Mouse (Mus musculus) CH12.LX (cell line): Measurements from ENCODE around the gene Elob. TPM values are rescaled to one million over a fixed set of nuclear protein-coding genes. Genes with fewer than 3 reads are reported as not detected.

Experiments used
- DNase-seq: peaks from one replicate; pipeline ENCODE4 v3.0.0-alpha.2; 2013; ENCODE audit errors: extremely low read depth
- H3K27ac ChIP-seq: 2 replicates; pipeline ENCODE4 v1.5.1; 2012; ENCODE audit warnings: low read depth, mild to moderate bottlenecking, control low read depth, moderate library complexity; ENCODE audit not compliant: insufficient read depth
- H3K27me3 ChIP-seq: replicated peaks from 2 replicates; pipeline ENCODE3; 2012; ENCODE audit warnings: inconsistent platforms
- H3K36me3 ChIP-seq, 2 experiments: replicated peaks in 1 of 2; 2 replicates each; pipeline versions ENCODE3 to v1.6.1; 2012; ENCODE audit warnings: inconsistent platforms in 1 of 2, low read length in 1 of 2, mild to moderate bottlenecking in 1 of 2, mixed read lengths in 1 of 2, moderate library complexity in 1 of 2; ENCODE audit not compliant: control insufficient read depth in 1 of 2, insufficient read depth in 1 of 2
- H3K4me1 ChIP-seq, 2 experiments: 2 replicates each; pipeline ENCODE4 v1.6.1; 2012; ENCODE audit warnings: inconsistent platforms in 1 of 2, moderate library complexity in 1 of 2; ENCODE audit not compliant: insufficient read depth in 2 of 2, control insufficient read depth in 1 of 2
- H3K4me2 ChIP-seq: 2 replicates; pipeline ENCODE4 v1.6.1; 2012; ENCODE audit warnings: low read depth, mild to moderate bottlenecking, control low read depth; ENCODE audit not compliant: poor library complexity, insufficient read depth, severe bottlenecking
- H3K4me3 ChIP-seq, 3 experiments: fragments of 150-350 bp in 1 of 3; sonication (generic) in 1 of 3; replicated peaks in 1 of 3; 2 replicates each; pipeline versions ENCODE3 to v1.5.1; 2011 to 2012; ENCODE audit warnings: low read depth in 2 of 3, low read length in 2 of 3, mild to moderate bottlenecking in 2 of 3, moderate library complexity in 2 of 3, control low read depth in 1 of 3, improper control_type of control experiment in 1 of 3, inconsistent platforms in 1 of 3, mixed read lengths in 1 of 3; ENCODE audit not compliant: poor library complexity in 1 of 3
- H3K79me2 ChIP-seq: replicated peaks from 2 replicates; pipeline ENCODE4 v1.6.1; 2012; ENCODE audit warnings: mild to moderate bottlenecking, moderate library complexity; ENCODE audit not compliant: control insufficient read depth, poor library complexity, insufficient read depth, severe bottlenecking; ENCODE audit errors: extremely low read depth
- H3K9ac ChIP-seq: 2 replicates; pipeline ENCODE4 v1.6.1; 2012; ENCODE audit warnings: low read depth, mild to moderate bottlenecking, control low read depth, moderate library complexity; ENCODE audit not compliant: insufficient read depth
- H3K9me3 ChIP-seq: replicated peaks from 2 replicates; pipeline ENCODE3; 2012; ENCODE audit warnings: low read length, inconsistent platforms, mixed read lengths
- CHD1 ChIP-seq: IDR thresholded peaks from 2 replicates; pipeline ENCODE4 v1.6.1; 2012; ENCODE audit warnings: low read depth, low read length, improper control_type of control experiment, inconsistent platforms
- EP300 ChIP-seq: IDR thresholded peaks from 2 replicates; pipeline ENCODE4 v1.6.1; 2011; ENCODE audit warnings: low read length, improper control_type of control experiment
- HCFC1 ChIP-seq: IDR thresholded peaks from 2 replicates; pipeline ENCODE4 v1.6.1; 2012; ENCODE audit warnings: low read depth, mild to moderate bottlenecking, inconsistent platforms, low read length, improper control_type of control experiment
- JUN ChIP-seq: IDR thresholded peaks from 2 replicates; pipeline ENCODE4 v1.6.1; 2011; ENCODE audit warnings: low read depth, mild to moderate bottlenecking, low read length, improper control_type of control experiment, moderate library complexity; ENCODE audit not compliant: insufficient read depth
- JUND ChIP-seq: conservative IDR thresholded peaks from 2 replicates; pipeline ENCODE4 v1.6.1; 2011; ENCODE audit warnings: low read depth, low read length, improper control_type of control experiment
- MEF2A ChIP-seq: IDR thresholded peaks from 2 replicates; pipeline ENCODE4 v1.6.1; 2014; ENCODE audit warnings: low read depth, mild to moderate bottlenecking, inconsistent platforms, low read length, improper control_type of control experiment, borderline replicate concordance
- RCOR1 ChIP-seq: conservative IDR thresholded peaks from 2 replicates; pipeline ENCODE4 v1.6.1; 2012; ENCODE audit warnings: low read depth, mild to moderate bottlenecking, inconsistent platforms, low read length, improper control_type of control experiment
- ZMIZ1 ChIP-seq: IDR thresholded peaks from 2 replicates; pipeline ENCODE4 v1.6.1; 2012; ENCODE audit warnings: low read depth, mild to moderate bottlenecking, inconsistent platforms, low read length, improper control_type of control experiment
- ZNF384 ChIP-seq: IDR thresholded peaks from 2 replicates; pipeline ENCODE4 v1.6.1; 2012; ENCODE audit warnings: low read depth, low read length, improper control_type of control experiment, inconsistent platforms
- dilution Hi-C: fragments of 300-500 bp; cut with MboI; formaldehyde crosslinking; loops from 2 replicates; pipeline ENCODE4 v1.14.3; 2020; ENCODE audit warnings: low sequenced_read_pairs; ENCODE audit not compliant: extremely low pct_unique_long_range_greater_than_20kb, extremely low pct_ligation_motif_present
- in situ Hi-C: fragments of 300-500 bp; cut with MboI; formaldehyde crosslinking; loops from 3 replicates; pipeline ENCODE4 v1.14.3; 2019; ENCODE audit warnings: low sequenced_read_pairs, low pct_ligation_motif_present, low pct_unique_long_range_greater_than_20kb, mixed read lengths
- polyA plus RNA-seq: library from polyadenylated mRNA; unstranded; fragments of >175 nt; gene quantifications from 2 replicates; pipeline ENCODE4 v1.2.1, GENCODE M21; 2012; ENCODE audit warnings: low read depth; ENCODE audit not compliant: insufficient read length
- total RNA-seq, 2 experiments: library from RNA; depleted of rRNA; stranded (reverse); fragments of 300-350 nt in 1 of 2; fragments of >200 nt in 1 of 2; gene quantifications; 2 replicates each; pipeline ENCODE4 v1.2.3; 2012 to 2014

The Elob gene
- total and polyA plus RNA-seq, 3 experiments = 306 to 534 (median 386) TPM

DNA sequence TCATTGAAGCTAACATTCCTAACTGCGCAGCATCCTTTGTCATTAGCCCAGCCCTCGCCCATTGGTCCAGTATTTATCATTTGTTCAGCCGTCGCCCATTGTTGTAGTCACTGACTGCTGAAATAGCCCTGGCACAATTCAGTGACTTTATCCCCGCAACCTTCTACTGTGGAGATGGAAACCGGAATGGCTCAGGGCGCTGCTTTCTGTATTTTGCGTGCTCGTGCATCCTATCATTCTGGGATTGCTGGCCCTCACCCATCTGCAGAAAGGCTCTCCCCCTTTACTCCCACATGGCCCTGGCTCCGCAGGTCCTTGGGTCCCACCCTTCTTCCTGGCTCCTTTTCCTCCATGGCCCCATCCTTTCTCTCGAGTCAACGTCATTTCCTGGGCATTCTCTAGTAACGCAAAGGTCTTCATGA is 42.4 kb downstream of the Elob start:
- no peak overlapping the region for H3K27ac ChIP-seq
- H3K9me3 ChIP-seq = no peaks in the 10 kb centered on the region
- DNase-seq = no peak
- no peaks in the 10 kb centered on the region for H3K27me3 ChIP-seq
- H3K4me3 ChIP-seq = no peak overlapping the region
- dilution Hi-C loops = no loop called here
- no peak overlapping the region for H3K4me2 ChIP-seq
- H3K4me1 ChIP-seq = peaks cover 0 to 7% of the 10 kb centered on the region in 2 experiments; a peak in 3 of 4 replicates
- no peak for TF ChIP-seq MEF2A
- TF ChIP-seq RCOR1 = no peak
- TF ChIP-seq EP300 = no peak
- TF ChIP-seq, all 38 proteins: peak for 0
- in situ Hi-C loops = no loop called here
- Histone ChIP-seq H3K79me2 (no peaks in the 10 kb centered on the region), H3K36me3 (no peaks in the 10 kb centered on the region), H3K9ac (no peak overlapping the region)

- DNase-seq = no peak
These were observed 43.1 kb downstream of the Elob start, which contains the start of gene Flywch2 for GRCm38 (mm10) chr17:23785561-23786471. Flywch2 (minus strand) TSS chr17:23786081.

GRCm38 (mm10) chr17:23783352-23783751 is 45.6 kb downstream of the Elob start:
- no peaks in the 10 kb centered on the region for H3K36me3 ChIP-seq
- H3K27ac ChIP-seq = no peak overlapping the region
- no peak overlapping the region for H3K9ac ChIP-seq
- dilution Hi-C loops (no loop called here), in situ Hi-C loops (no loop called here)
- DNase-seq = peak; percentile 53
- peaks cover 3 to 13% of the 10 kb centered on the region in 2 experiments; a peak in 3 of 4 replicates for H3K4me1 ChIP-seq
- no peak overlapping the region for H3K4me2 ChIP-seq
- TF ChIP-seq JUND = no peak
- TF ChIP-seq ZMIZ1 = no peak
- no peak for TF ChIP-seq CHD1
- no peak for TF ChIP-seq HCFC1
- TF ChIP-seq ZNF384 = 0 out of 2 replicates have a peak, but pooled peaks have one; percentile 31
- H3K9me3 ChIP-seq = no peaks in the 10 kb centered on the region
- no peaks in the 10 kb centered on the region for H3K27me3 ChIP-seq
- no peaks in the 10 kb centered on the region for H3K79me2 ChIP-seq
- no peak overlapping the region for H3K4me3 ChIP-seq

More at GRCm38 (mm10) chr17:23785561-23786471, 43.1 kb downstream of the Elob start, which contains the start of gene Flywch2:
- Histone ChIP-seq H3K36me3 (no peaks in the 10 kb centered on the region), H3K4me1 (peaks cover 0 to 7% of the 10 kb centered on the region in 2 experiments; a peak in 3 of 4 replicates), H3K4me2 (no peak within 1 kb of the TSS), H3K9me3 (no peaks in the 10 kb centered on the region), H3K27ac (no peak within 1 kb of the TSS), H3K4me3 (no peak within 1 kb of the TSS), H3K27me3 (no peaks in the 10 kb centered on the region), H3K9ac (no peak within 1 kb of the TSS), H3K79me2 (no peaks in the 10 kb centered on the region)
- dilution Hi-C loops = no loop called here
- in situ Hi-C loops = no loop called here
- no peak for TF ChIP-seq JUN
- TF ChIP-seq RCOR1 = no peak
